Mouse (Mus musculus) MEL (cell line): Measurements from ENCODE around the gene Lnx1. TPM values are rescaled to one million over a fixed set of nuclear protein-coding genes. Genes with fewer than 3 reads are reported as not detected.

ENCODE experiments used
- DNase-seq: peaks from one replicate; pipeline ENCODE4 v3.0.0; 2011; ENCODE audit warnings: low read depth, low spot score
- H3K27ac ChIP-seq: 2 replicates; pipeline ENCODE4 v1.5.1; 2012; ENCODE audit warnings: low read depth, mild to moderate bottlenecking, control low read depth, low read length, moderate library complexity; ENCODE audit not compliant: control insufficient read depth
- H3K27me3 ChIP-seq, 2 experiments: fragments of 150-350 bp in 1 of 2; sonication (generic) in 1 of 2; 2 replicates each; pipeline ENCODE4 v1.6.1; 2012; ENCODE audit warnings: low read length in 2 of 2, mild to moderate bottlenecking in 2 of 2, improper control_type of control experiment in 1 of 2, moderate library complexity in 1 of 2; ENCODE audit not compliant: insufficient read depth in 2 of 2, control insufficient read depth in 1 of 2
- H3K36me3 ChIP-seq, 2 experiments: 2 replicates each; pipeline ENCODE4 v1.6.1; 2012 to 2014; ENCODE audit warnings: low read length in 2 of 2, improper control_type of control experiment in 1 of 2, inconsistent platforms in 1 of 2, mild to moderate bottlenecking in 1 of 2; ENCODE audit not compliant: insufficient read depth in 2 of 2, control insufficient read depth in 1 of 2
- H3K4me1 ChIP-seq, 2 experiments: fragments of 150-350 bp in 1 of 2; sonication (generic) in 1 of 2; 2 replicates each; pipeline ENCODE4 v1.6.1; 2012; ENCODE audit warnings: low read length in 2 of 2, improper control_type of control experiment in 1 of 2, mild to moderate bottlenecking in 1 of 2; ENCODE audit not compliant: insufficient read depth in 2 of 2, control insufficient read depth in 1 of 2
- H3K4me3 ChIP-seq, 2 experiments: fragments of 150-350 bp in 1 of 2; sonication (generic) in 1 of 2; 2 replicates each; pipeline ENCODE4 v1.5.1; 2012; ENCODE audit warnings: low read depth in 2 of 2, low read length in 2 of 2, mild to moderate bottlenecking in 2 of 2, moderate library complexity in 2 of 2, control low read depth in 1 of 2, improper control_type of control experiment in 1 of 2; ENCODE audit not compliant: control insufficient read depth in 1 of 2, insufficient read depth in 1 of 2
- H3K79me2 ChIP-seq: 2 replicates; pipeline ENCODE4 v1.6.1; 2012; ENCODE audit warnings: mild to moderate bottlenecking, low read length, moderate library complexity; ENCODE audit not compliant: control insufficient read depth, poor library complexity, insufficient read depth
- H3K9ac ChIP-seq: 2 replicates; pipeline ENCODE4 v1.6.1; 2012; ENCODE audit warnings: low read depth, mild to moderate bottlenecking, control low read depth, low read length, moderate library complexity; ENCODE audit not compliant: control insufficient read depth, poor library complexity, severe bottlenecking
- H3K9me3 ChIP-seq: fragments of 150-350 bp; sonication (generic); replicated peaks from 2 replicates; pipeline ENCODE4 v1.6.1; 2012; ENCODE audit warnings: mild to moderate bottlenecking, low read length, improper control_type of control experiment, moderate library complexity; ENCODE audit not compliant: insufficient read depth
- BHLHE40 ChIP-seq: IDR thresholded peaks from 2 replicates; pipeline ENCODE4 v1.6.1; 2012; ENCODE audit warnings: low read depth, mild to moderate bottlenecking, inconsistent platforms, low read length, improper control_type of control experiment, borderline replicate concordance
- CTCF ChIP-seq, 3 experiments: IDR thresholded peaks in 2 of 3; conservative IDR thresholded peaks in 1 of 3; 2 replicates each; pipeline ENCODE4 v1.5.1; 2011 to 2012; ENCODE audit warnings: low read length in 3 of 3, low read depth in 2 of 3, mild to moderate bottlenecking in 2 of 3, improper control_type of control experiment in 1 of 3, inconsistent platforms in 1 of 3, mixed read lengths in 1 of 3, moderate library complexity in 1 of 3; ENCODE audit not compliant: control insufficient read depth in 1 of 3, insufficient read depth in 1 of 3, poor library complexity in 1 of 3, severe bottlenecking in 1 of 3
- E2F4 ChIP-seq: IDR thresholded peaks from 2 replicates; pipeline ENCODE4 v1.6.1; 2011; ENCODE audit warnings: low read depth, low read length, improper control_type of control experiment, borderline replicate concordance
- ELF1 ChIP-seq: IDR thresholded peaks from 2 replicates; pipeline ENCODE4 v1.6.1; 2014; ENCODE audit warnings: low read depth, mild to moderate bottlenecking, inconsistent platforms, low read length, improper control_type of control experiment, moderate library complexity
- EP300 ChIP-seq, 2 experiments: IDR thresholded peaks; 2 replicates each; pipeline ENCODE4 v1.6.1; 2011; ENCODE audit warnings: improper control_type of control experiment in 2 of 2, low read length in 2 of 2, low read depth in 1 of 2, mild to moderate bottlenecking in 1 of 2
- GATA1 ChIP-seq: IDR thresholded peaks from 2 replicates; pipeline ENCODE4 v1.6.1; 2011; ENCODE audit warnings: low read depth, low read length, improper control_type of control experiment
- HCFC1 ChIP-seq: IDR thresholded peaks from 2 replicates; pipeline ENCODE4 v1.6.1; 2012; ENCODE audit warnings: low read depth, mild to moderate bottlenecking, inconsistent platforms, low read length, improper control_type of control experiment, moderate library complexity
- MAFK ChIP-seq: IDR thresholded peaks from 2 replicates; pipeline ENCODE4 v1.6.1; 2011; ENCODE audit warnings: low read depth, mild to moderate bottlenecking, low read length, improper control_type of control experiment, borderline replicate concordance
- MAX ChIP-seq: IDR thresholded peaks from 2 replicates; pipeline ENCODE4 v1.6.1; 2011; ENCODE audit warnings: low read length, improper control_type of control experiment
- MEF2A ChIP-seq: IDR thresholded peaks from 2 replicates; pipeline ENCODE4 v1.6.1; 2014; ENCODE audit warnings: low read depth, mild to moderate bottlenecking, inconsistent platforms, low read length, improper control_type of control experiment; ENCODE audit not compliant: poor library complexity, insufficient replicate concordance, severe bottlenecking; ENCODE audit errors: extremely low read depth
- MXI1 ChIP-seq: IDR thresholded peaks from 2 replicates; pipeline ENCODE4 v1.6.1; 2011; ENCODE audit warnings: mild to moderate bottlenecking, low read depth, low read length, improper control_type of control experiment
- NELFE ChIP-seq: IDR thresholded peaks from 2 replicates; pipeline ENCODE4 v1.6.1; 2011; ENCODE audit warnings: low read depth, low read length, improper control_type of control experiment
- POLR2A ChIP-seq, 2 experiments: IDR thresholded peaks; 2 replicates each; pipeline ENCODE4 v1.6.1; 2011 to 2012; ENCODE audit warnings: low read length in 2 of 2, mild to moderate bottlenecking in 2 of 2, control low read depth in 1 of 2, improper control_type of control experiment in 1 of 2, low read depth in 1 of 2, moderate library complexity in 1 of 2; ENCODE audit not compliant: control insufficient read depth in 1 of 2, insufficient read depth in 1 of 2, poor library complexity in 1 of 2
- POLR2AphosphoS2 ChIP-seq: IDR thresholded peaks from 2 replicates; pipeline ENCODE4 v1.6.1; 2011; ENCODE audit warnings: low read length, improper control_type of control experiment
- RCOR1 ChIP-seq: IDR thresholded peaks from 2 replicates; pipeline ENCODE4 v1.6.1; 2012; ENCODE audit warnings: low read depth, mild to moderate bottlenecking, inconsistent platforms, low read length, improper control_type of control experiment
- TAL1 ChIP-seq: IDR thresholded peaks from 2 replicates; pipeline ENCODE4 v1.6.1; 2012; ENCODE audit warnings: mild to moderate bottlenecking, inconsistent platforms, low read length, moderate library complexity, mixed read lengths
- TBP ChIP-seq: IDR thresholded peaks from 2 replicates; pipeline ENCODE4 v1.8.0; 2011; ENCODE audit warnings: low read depth, low read length, improper control_type of control experiment
- USF1 ChIP-seq: IDR thresholded peaks from 2 replicates; pipeline ENCODE4 v1.6.1; 2014; ENCODE audit warnings: low read depth, mild to moderate bottlenecking, inconsistent platforms, low read length, improper control_type of control experiment, moderate library complexity
- ZC3H11A ChIP-seq: IDR thresholded peaks from 2 replicates; pipeline ENCODE4 v1.6.1; 2012; ENCODE audit warnings: low read depth, mild to moderate bottlenecking, inconsistent platforms, low read length, improper control_type of control experiment
- ZKSCAN1 ChIP-seq: IDR thresholded peaks from 2 replicates; pipeline ENCODE4 v1.6.1; 2012; ENCODE audit warnings: low read depth, mild to moderate bottlenecking, inconsistent platforms, low read length, improper control_type of control experiment, moderate library complexity
- ZMIZ1 ChIP-seq: IDR thresholded peaks from 2 replicates; pipeline ENCODE4 v1.6.1; 2012; ENCODE audit warnings: low read depth, mild to moderate bottlenecking, inconsistent platforms, low read length, improper control_type of control experiment, moderate library complexity
- polyA plus RNA-seq, 2 experiments: library from polyadenylated mRNA; stranded (reverse) in 1 of 2; unstranded in 1 of 2; fragments of >175 nt in 1 of 2; fragments of >200 nt in 1 of 2; gene quantifications; 2 replicates each; pipeline versions ENCODE4 v1.2.1 to v1.2.4; 2012; ENCODE audit warnings: low replicate concordance in 2 of 2, low read depth in 1 of 2; ENCODE audit not compliant: insufficient read length in 2 of 2, insufficient read depth in 1 of 2, missing spikeins in 1 of 2
- total RNA-seq: library from RNA; depleted of rRNA; stranded (reverse); fragments of 300-350 nt; gene quantifications from 2 replicates; pipeline ENCODE4 v1.2.3, GENCODE M21; 2012

The Lnx1 gene
- total and polyA plus RNA-seq, 3 experiments = 0.06 TPM; not detected in 2

DNA sequence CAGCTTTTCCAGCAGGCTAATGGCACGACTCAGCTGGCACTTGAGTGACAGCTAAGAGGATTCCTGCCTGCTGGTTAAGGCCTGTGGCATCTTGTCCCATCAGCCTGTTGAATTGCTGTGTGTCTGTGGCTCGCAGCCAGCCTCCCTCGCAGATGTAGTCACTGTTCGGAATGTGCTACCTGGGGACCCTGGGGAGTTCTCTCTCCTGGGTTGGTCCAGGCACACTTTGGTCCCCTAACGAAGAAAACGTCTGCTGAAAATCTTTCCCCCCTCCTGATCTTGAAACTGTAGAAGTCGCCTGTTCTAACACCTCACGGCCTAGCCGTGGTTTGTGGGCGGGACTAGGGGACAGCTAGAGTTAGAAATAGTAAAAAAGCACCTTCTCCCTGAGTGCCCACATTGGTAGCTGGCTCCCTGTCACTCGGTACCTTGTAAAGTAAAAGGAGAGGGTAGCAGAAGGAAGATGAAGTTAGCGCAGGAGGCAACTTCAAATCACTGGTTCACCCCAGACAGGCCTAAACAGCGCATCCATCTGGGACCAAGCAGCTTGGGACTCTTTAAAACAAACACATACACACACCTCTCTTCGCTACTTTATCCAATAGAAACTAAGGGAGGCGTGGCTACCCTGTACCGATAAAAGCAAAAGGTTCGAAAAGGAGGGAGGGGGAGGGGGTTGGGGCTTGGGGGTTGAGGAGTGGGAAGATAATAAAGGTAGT lies 1.2 kb upstream of the Lnx1 start:
- Histone ChIP-seq H3K79me2 (no peaks in the 10 kb centered on the region), H3K27ac (no peak overlapping the region), H3K9ac (no peak overlapping the region), H3K27me3 (peaks cover 22 to 29% of the 10 kb centered on the region in 2 experiments), H3K4me3 (peak overlapping the region in 1 of 2 experiments; percentile 41; a peak in 3 of 4 replicates), H3K36me3 (no peaks in the 10 kb centered on the region), H3K9me3 (no peaks in the 10 kb centered on the region), H3K4me1 (no peaks in the 10 kb centered on the region)
- no peak for DNase-seq
- TF ChIP-seq CTCF (IDR thresholded peaks at IDR 0.05 in 2 of 3, conservative IDR thresholded peaks at IDR 0.05 in 1 of 3; ENCODE audit: control insufficient read depth in 1 of 3, insufficient read depth in 1 of 3, low read depth in 2 of 3, low read length in 3 of 3, poor library complexity in 1 of 3, severe bottlenecking in 1 of 3) (no peak), ZKSCAN1 (no peak), ZMIZ1 (no peak), GATA1 (no peak), NELFE (no peak), TBP (no peak), POLR2AphosphoS2 (no peak), E2F4 (no peak), MAX (no peak), RCOR1 (no peak), ZC3H11A (no peak), EP300 (IDR thresholded peaks at IDR 0.05; ENCODE audit: low read depth in 1 of 2, low read length in 2 of 2) (no peak), MXI1 (no peak), MAFK (no peak), TAL1 (no peak), USF1 (no peak), ELF1 (no peak)
- TF ChIP-seq, all 39 proteins: peak for 0

DNA sequence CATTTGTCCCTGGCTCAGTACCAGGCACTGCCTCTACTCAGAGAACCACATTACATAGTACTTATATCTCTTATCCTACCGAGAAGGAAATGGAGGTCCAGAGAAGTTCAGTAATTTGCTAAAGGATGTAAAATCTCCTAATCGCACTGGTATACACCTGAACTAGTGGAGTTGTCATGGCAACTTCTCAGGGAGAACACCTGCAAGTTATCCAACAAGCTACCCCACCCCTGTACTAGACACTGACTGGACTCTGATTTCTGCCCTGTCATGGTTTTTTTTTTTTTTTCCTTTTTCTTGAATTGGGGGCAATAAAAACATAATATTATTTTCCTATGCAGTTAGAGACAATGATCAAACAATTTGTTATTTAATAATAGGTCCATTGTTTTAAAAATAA lies 1.8 kb downstream of the Lnx1 start:
- Histone ChIP-seq H3K27ac (no peak overlapping the region), H3K36me3 (no peaks in the 10 kb centered on the region), H3K9ac (no peak overlapping the region), H3K9me3 (no peaks in the 10 kb centered on the region), H3K27me3 (peaks cover 15 to 26% of the 10 kb centered on the region in 2 experiments), H3K4me1 (no peaks in the 10 kb centered on the region), H3K4me3 (no peak overlapping the region), H3K79me2 (no peaks in the 10 kb centered on the region)
- no peak for DNase-seq
- TF ChIP-seq MEF2A (no peak), BHLHE40 (no peak), ZKSCAN1 (no peak), NELFE (no peak), MXI1 (no peak), HCFC1 (no peak), POLR2A (IDR thresholded peaks at IDR 0.05; ENCODE audit: control insufficient read depth in 1 of 2, insufficient read depth in 1 of 2, low read depth in 1 of 2, low read length in 2 of 2, poor library complexity in 1 of 2) (no peak), CTCF (IDR thresholded peaks at IDR 0.05 in 2 of 3, conservative IDR thresholded peaks at IDR 0.05 in 1 of 3; ENCODE audit: control insufficient read depth in 1 of 3, insufficient read depth in 1 of 3, low read depth in 2 of 3, low read length in 3 of 3, poor library complexity in 1 of 3, severe bottlenecking in 1 of 3) (no peak)
